Mouse (Mus musculus): Measurements from ENCODE around the gene Utrn.
"Not testable (repeated sequence)": the region's sequence is repeated elsewhere in the genome, so short reads cannot be mapped to it uniquely, and the experiment has no call there.

The Utrn gene

GRCm38 (mm10) chr10:12696704-12697103, 172.5 kb downstream of the Utrn start:
- DNase-seq (ENCODE audit: low read depth, low spot score): no peak

GRCm38 (mm10) chr10:12694774-12695173, 174.4 kb downstream of the Utrn start:
- DNase-seq (ENCODE audit: low read depth, low spot score): no peak

GRCm38 (mm10) chr10:12690601-12691000, 178.6 kb downstream of the Utrn start:
- DNase-seq (ENCODE audit: low read depth, low spot score): peak; percentile 18

GRCm38 (mm10) chr10:12685683-12686082, 183.5 kb downstream of the Utrn start:
- no peak for DNase-seq (ENCODE audit: low read depth, low spot score)

GRCm38 (mm10) chr10:12684018-12684417, 185.1 kb downstream of the Utrn start:
- no peak for DNase-seq (ENCODE audit: low read depth, low spot score)

- no peak for DNase-seq (ENCODE audit: low read depth, low spot score)
These were observed 195.9 kb downstream of the Utrn start for GRCm38 (mm10) chr10:12673309-12673708.

- DNase-seq (ENCODE audit: low read depth, low spot score): no peak
These were observed 197.6 kb downstream of the Utrn start for GRCm38 (mm10) chr10:12671608-12672007.

- DNase-seq (ENCODE audit: low read depth, low spot score): no peak
These were observed 207.1 kb downstream of the Utrn start for GRCm38 (mm10) chr10:12662035-12662434.

- DNase-seq (ENCODE audit: low read depth, low spot score): peak; percentile 22
These were observed 211.0 kb downstream of the Utrn start for GRCm38 (mm10) chr10:12658023-12658744.

GRCm38 (mm10) chr10:12652988-12653387, 216.2 kb downstream of the Utrn start:
- DNase-seq (ENCODE audit: low read depth, low spot score): no peak

- no peak for DNase-seq (ENCODE audit: low read depth, low spot score)
These were observed 223.0 kb downstream of the Utrn start for GRCm38 (mm10) chr10:12646119-12646518.

GRCm38 (mm10) chr10:12643336-12643735, 225.8 kb downstream of the Utrn start:
- DNase-seq (ENCODE audit: low read depth, low spot score): no peak

- no peak for DNase-seq (ENCODE audit: low read depth, low spot score)
These were observed 229.5 kb downstream of the Utrn start for GRCm38 (mm10) chr10:12639638-12640037.

- DNase-seq (ENCODE audit: low read depth, low spot score): no peak
These were observed 235.2 kb downstream of the Utrn start for GRCm38 (mm10) chr10:12633965-12634364.

GRCm38 (mm10) chr10:12630933-12631332, 238.2 kb downstream of the Utrn start:
- DNase-seq (ENCODE audit: low read depth, low spot score): no peak

GRCm38 (mm10) chr10:12618397-12618796, 250.8 kb downstream of the Utrn start:
- no peak for DNase-seq (ENCODE audit: low read depth, low spot score)

GRCm38 (mm10) chr10:12615723-12616122, 253.4 kb downstream of the Utrn start:
- no peak for DNase-seq (ENCODE audit: low read depth, low spot score)

GRCm38 (mm10) chr10:12614465-12615199, 254.5 kb downstream of the Utrn start:
- DNase-seq (ENCODE audit: low read depth, low spot score): no peak

- no peak for DNase-seq (ENCODE audit: low read depth, low spot score)
These were observed 256.8 kb downstream of the Utrn start for GRCm38 (mm10) chr10:12612235-12612863.

- DNase-seq (ENCODE audit: low read depth, low spot score): no peak
These were observed 259.3 kb downstream of the Utrn start for GRCm38 (mm10) chr10:12609896-12610295.

- no peak for DNase-seq (ENCODE audit: low read depth, low spot score)
These were observed 260.5 kb downstream of the Utrn start for GRCm38 (mm10) chr10:12608634-12609033.

GRCm38 (mm10) chr10:12607180-12607579, 262.0 kb downstream of the Utrn start:
- DNase-seq (ENCODE audit: low read depth, low spot score): not testable (repeated sequence)

GRCm38 (mm10) chr10:12595379-12595778, 273.8 kb downstream of the Utrn start:
- no peak for DNase-seq (ENCODE audit: low read depth, low spot score)
